Mouse (Mus musculus) thymus, postnatal 25 days (tissue): ENCODE measurements at regions not wholly inside any gene's neighbourhood (a gene's known extent, or its start where the extent isn't known, plus 50 kb on each side); places are given as distances from the start of the nearest gene placed in this dataset.

Experiments used
- DNase-seq: peaks from one replicate; pipeline ENCODE4 v3.0.0; 2022

DNA sequence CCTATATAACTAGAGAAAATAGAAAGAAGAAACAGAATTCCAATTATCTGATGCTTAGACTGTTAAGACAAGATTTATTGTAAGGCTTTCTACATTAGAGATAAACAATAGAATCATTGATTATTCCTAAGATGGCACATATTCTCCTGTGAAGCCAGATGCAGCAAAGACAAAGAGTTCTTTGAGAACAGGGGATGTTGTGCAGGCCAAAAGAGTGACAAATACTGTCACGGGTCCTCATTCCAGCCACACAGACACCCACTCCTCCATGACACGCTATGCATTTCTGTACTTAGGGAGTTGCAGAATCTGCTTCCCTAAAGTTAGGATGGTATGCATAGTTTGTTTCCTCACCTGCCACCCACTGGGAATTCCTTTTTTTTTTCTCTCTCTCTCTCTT, 245.2 kb downstream of the Sv2b start:
- no peak for DNase-seq

DNA sequence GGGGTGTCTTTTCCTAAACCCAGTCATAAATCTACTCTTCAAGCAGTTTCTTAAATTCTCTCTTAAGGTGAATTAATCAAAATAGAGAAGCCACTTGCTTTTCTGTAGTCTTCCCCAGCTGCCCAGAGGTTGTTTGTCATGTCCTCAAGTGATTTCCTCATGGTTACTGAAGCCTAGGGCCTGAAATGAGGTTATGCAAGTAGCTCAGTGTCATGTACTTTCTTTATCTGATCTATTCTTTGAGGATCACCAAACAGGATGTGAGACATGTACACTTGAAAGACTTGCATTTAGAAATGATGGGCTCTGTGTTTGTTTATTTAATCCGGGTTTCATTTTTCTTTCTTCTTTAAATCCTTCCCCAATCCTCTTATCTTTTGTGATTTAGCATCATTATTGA, 258.8 kb downstream of the Sv2b start:
- no peak for DNase-seq

GRCm38 (mm10) chr7:75049751-75050150, 259.3 kb downstream of the Sv2b start:
- no peak for DNase-seq

DNA sequence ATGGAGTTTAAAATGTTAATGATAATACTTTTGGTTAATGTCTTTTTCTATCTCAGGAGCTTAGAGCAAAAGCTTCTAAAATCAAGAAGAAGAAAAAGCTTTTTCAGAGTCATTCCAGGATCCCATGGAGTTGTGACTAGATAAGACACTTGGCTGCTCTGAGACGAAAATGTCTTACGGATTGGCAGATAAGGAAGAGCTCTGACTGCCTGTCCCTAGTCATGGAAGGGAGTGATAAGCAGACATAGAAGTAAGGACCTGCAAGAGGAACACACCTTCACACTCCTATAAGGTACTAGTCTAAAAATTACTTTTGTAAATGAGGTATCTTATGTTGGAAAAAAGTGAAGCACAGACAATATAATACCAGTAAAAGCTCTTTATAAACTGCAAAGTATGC, 260.2 kb downstream of the Sv2b start:
- no peak for DNase-seq

- no peak for DNase-seq
Observed at GRCm38 (mm10) chr7:75047827-75048226, 261.2 kb downstream of the Sv2b start.

GRCm38 (mm10) chr7:75040871-75041270, 268.2 kb downstream of the Sv2b start:
- DNase-seq, result no peak

DNA sequence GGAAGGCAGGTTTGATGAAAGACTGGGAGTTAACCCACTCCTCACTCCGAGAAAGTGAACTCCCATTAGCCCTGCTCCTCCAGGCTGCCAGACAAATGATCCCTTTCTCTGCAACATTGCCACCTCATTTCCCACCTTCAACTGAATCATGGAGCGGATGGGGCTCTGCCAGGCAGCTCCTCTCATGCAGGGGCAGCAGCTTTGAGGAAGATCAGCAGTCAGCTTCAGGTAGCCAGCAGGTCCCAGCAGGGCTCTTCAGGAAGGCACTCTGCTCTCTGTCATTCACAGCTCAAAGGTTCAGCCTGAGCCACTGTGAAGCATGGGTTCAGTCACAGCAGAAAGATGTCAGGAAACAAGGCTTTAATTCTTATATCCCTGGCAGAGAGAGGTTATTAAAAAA, 282.9 kb downstream of the Sv2b start:
- no peak for DNase-seq

DNA sequence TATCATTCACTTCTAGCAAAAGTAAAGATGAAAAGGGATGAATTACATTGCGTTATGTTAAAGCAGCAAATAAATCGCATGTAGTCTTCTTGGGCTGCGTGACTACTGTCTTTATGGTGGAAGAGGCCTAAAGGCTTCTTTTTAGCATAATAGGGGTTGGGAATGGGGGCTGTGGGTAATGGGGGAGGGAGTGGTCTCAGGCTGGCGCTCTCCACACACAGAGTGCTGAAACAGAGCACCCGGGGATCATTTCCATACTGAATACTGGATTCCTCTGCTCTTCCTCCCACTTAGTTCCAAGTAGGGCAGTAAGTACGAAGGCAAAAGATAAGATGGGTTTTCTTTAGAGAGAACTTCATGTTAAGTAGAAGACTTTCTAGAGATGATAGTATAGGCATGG, 287.1 kb downstream of the Sv2b start:
- no peak for DNase-seq

DNA sequence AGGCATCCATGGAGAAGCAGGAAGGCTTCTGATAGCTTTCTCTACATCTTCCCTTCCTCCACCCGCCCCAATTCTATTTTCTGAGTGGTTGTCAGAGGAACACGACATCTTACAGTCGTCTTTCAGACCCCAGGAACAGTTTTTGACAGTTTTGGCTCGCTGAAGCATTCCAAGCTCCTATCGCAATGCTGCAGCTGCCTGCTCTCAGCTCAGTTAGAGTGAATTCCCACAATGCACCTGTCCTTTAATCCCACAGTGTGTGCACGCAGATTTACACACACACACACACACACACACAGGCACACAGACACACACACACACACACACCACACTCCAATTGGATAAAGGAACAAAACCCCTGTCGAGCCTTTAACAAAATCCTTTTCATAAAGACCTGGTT, 290.4 kb downstream of the Sv2b start:
- no peak for DNase-seq

DNA sequence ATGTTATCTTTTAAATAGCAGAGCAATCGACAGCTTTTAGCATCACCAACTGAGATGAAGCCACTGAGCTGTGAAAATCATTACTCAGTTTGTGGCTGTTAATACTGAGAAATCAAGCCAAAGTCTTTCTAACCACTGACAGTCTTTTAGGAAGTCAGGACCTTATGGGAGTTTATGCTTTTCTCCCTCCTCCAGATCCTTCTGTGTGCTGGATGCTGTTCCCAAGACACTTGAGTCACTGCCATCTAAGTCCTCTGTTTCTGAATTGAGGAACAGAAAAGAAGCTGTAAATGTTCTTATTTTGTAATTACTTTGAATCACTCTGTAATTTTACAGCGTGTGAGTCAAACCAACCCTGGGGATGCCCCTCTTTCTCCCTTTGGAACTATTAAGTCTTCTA, 300.6 kb downstream of the Sv2b start:
- no peak for DNase-seq

DNA sequence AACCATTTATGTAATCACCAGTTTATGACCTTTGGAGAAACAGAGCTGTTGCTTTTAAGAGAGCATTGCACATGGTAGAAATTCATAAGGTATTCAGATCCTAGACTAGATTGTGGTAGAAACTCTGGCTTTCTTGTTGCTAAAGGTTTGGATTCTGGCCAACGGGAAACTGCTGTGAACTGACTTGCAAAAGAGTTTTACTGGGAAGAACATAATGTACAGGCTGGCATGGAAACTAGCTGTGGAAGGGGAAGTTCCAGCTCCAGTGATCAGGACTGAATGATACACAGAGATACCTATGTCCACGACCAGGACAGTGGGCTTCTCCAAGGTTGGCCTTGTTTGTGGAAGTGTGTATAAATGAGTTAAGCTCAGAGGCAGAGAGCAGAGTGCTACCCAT, 318.9 kb downstream of the Sv2b start:
- DNase-seq, result no peak

GRCm38 (mm10) chr7:74979479-74979878, 329.6 kb downstream of the Sv2b start:
- no peak for DNase-seq

DNA sequence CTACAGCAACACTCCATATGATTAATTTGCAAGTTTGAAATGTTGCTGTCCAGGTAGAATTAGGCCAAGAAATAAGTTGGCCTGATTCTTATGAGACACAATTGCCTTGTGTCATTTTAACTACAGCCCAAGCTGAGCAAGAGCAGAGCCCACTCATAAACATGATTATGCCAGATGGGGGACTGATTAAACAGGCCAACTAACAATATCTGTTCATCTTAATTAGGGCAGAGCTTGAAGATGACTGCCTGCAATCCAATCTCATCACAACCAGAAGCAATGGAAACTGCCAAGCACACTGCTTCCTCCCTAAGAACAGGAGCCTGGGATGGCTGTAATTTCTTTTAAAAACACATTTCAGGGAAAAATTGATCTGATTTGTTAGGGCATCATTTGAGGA, 333.1 kb downstream of the Sv2b start:
- no peak for DNase-seq

- no peak for DNase-seq
Observed at GRCm38 (mm10) chr7:74974448-74974847, 334.6 kb downstream of the Sv2b start.

DNA sequence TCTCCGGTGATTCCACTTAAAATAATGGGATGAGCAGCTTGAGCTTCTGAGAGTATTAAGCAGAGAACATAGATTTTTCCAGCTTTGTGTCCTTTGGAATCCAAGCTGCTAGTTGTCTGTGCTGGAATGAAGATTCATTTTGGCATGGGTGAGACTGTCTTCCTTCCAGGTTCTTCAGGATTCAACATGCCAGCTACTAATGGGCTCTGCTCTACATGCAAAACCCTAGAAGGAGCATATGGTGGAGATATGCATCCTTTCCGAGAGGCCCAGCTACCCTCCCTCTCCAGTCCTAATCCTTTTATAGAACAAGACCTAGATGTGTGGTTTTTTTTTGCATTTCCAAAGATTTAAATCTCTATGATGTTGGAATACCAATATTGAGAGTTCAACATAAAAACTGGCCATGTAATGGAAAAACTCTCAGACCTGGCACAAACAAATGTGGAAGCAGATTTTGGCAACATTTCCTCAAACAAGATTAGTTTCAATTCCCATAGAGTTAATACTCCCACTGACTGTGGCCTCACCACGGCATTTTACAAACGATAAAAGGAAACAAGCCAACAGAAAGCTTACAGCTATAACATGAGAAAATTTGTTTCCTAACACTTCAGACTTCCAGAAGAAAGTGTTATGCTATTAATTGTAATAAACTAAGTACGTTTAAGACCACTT, 364.5 kb downstream of the Sv2b start:
- DNase-seq, result no peak

GRCm38 (mm10) chr7:74942917-74943316, 366.1 kb downstream of the Sv2b start:
- no peak for DNase-seq

DNA sequence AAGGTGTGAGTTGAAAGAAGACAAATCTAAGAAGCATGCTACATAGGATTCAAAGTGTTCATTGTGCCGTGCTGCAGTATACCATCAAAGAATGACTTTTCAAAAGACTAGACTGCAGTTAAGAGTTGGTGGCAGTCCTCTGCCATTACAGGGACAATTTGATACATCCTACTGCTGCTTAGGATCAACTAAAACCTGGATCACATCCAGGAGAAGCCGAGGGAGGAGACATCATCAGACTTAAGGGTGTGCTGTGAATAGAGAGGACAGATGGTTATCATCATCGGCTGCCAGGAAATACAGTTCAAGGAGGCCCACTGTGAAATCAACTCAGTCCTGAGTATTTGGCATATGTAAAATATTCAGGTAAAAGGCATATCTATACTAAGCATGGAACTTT, 366.9 kb downstream of the Sv2b start:
- DNase-seq, result no peak

DNA sequence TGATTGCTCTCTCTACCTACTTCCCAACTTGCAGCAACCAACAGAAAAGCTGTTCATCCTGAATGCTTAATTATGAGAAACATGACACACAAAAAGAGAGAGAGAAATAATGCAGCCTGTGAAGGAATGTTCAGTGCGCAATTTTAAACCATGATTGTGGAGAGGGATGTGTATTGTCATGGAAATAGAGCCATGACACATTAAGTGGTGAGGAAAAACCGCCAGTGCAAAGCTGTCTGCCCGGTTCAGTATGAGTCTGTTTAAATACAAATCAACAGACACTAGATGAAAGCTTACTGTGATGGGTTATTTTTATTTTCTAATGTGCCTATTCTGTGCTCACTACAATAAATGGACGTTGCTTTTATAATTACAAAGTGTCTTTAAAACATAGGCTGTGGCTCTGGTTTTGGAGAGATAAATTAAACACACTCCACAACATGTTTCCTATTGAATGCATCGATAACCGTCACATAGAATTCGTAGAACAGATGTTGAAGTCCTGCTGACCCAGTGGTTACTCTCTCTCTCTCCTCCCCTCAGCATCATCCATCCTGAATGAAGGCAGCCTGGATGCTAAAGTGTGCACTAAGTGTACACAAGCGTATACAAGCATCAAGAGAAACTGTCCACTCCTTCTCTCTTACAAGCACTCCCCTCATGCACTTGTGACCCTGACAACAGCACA, 374.7 kb upstream of the Slco3a1 start:
- no peak for DNase-seq

DNA sequence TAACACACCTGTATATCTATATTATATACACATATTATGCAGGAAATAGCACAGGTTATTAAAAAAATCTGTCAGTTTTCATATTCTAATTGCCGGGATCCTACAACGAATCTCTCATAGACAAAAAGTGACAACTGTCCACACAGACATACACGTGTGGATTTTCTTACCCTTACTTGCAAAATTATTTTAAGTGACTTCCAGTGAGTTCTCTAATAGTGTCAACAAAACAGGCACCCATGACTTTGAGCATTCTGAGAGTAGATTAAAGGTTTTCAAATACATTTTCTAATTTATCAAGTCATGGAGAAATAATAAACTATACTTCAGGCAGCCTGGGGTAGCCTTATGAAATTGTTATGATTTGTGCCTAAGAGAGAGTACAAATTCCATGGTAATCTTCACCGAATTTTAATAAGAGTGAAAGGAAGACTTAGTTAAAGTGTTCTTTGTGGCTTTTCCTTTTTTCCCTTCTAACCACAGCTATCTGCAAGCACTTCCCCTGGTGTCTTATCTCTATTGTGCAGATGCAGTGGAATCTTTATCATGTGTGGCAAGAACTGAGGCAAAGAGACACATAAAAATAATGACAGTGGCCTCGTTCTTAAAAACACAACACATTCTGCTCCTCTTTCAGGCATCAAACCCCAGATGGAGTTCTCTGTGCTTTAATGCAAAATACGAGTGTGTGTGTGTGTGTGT, 373.8 kb upstream of the Slco3a1 start:
- DNase-seq, result no peak

DNA sequence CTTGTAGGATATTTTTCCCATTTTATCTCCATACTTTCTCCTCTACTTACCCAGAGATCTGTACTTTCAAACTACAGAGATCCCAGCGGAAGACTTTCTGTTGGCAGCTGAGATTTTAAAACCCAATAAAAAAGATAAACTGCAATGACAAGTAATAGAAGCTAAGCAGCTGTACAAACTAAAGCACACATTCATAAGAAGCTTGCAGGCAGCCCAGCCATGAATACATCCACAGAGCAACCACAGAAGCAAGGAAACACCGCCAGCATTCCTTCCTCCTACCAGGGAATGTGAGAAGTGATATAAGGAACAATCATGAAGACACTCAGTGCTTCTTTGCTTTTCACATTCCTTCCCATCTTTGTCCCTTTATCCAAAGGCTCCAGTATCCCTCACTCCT, 372.1 kb upstream of the Slco3a1 start:
- DNase-seq, result no peak

DNA sequence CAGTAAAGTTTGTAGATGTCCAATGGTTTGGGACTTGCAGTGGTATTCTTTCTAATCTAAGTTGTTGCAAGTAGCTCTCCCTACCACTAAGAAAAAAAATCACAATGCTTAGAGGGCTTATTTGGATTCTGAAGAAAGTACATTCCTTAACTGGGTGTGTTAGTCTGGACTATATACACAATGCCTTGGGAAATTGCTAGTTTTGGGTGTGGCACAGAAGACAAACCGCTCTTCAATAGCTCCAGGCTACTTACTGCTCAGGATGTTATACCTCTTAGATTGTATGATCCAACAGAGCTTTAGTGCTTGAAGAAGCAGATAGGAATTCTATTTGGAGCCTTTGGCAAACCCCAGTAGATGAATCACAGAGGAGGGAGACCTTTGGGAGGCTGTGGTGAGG, 369.6 kb upstream of the Slco3a1 start:
- DNase-seq, result no peak

DNA sequence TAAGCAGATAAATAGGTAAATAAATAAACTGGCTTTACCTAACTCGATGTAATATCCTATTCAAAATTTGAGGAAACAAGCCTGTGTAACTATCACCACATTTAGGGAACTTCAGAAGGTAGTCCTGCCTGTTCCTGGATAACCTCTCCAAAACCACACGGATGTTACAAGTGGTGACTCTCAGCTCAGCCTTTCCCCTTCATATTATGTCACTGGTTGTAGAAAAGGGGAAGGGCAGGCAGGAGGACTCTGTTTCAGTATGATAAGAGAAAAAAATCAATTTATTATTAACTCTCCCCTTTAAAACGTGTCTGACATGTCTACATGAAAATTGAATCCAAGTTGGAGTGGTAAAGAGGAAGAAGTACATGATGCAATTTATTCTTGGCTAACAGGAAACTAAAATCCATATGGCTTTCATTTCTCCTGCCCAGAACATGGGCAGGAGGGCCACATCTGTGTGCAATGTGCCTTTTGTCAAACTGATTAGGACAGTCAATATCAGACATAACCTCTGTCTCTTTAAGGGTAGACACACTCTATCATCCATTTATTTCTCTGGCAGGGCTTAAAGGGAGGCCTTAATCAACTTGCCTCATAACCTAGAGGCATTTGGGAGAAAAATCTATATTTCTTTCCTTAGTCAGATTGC, 353.9 kb upstream of the Slco3a1 start:
- DNase-seq, result no peak

- no peak for DNase-seq
Observed at GRCm38 (mm10) chr7:74907391-74907790, 352.8 kb upstream of the Slco3a1 start.

DNA sequence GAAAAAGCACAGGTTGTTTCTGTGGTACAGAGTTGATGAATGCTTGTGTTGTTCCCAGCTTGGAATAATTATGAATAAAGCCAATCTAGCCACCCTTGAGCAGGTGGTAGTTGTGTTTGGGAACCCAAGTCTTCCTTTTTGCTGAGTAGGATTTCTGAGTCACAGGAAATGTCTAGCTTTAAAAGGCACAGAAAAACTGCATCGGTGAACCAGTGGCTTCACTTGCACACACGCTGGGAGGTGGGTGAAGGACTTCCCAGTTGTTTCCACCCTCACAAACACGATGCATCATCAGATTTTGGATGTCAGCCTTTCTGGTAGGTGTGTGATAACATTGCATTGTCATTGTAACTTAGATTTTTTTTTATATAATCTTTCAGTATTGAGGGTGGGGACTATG, 322.9 kb upstream of the Slco3a1 start:
- DNase-seq, result no peak
